Mouse (Mus musculus): ENCODE data around the gene Naxe. TPM values are rescaled to one million over a fixed set of nuclear protein-coding genes. Genes with fewer than 3 reads are reported as not detected.

The Naxe gene
- polyA plus RNA-seq, 1 experiment, result 69.0 TPM

DNA sequence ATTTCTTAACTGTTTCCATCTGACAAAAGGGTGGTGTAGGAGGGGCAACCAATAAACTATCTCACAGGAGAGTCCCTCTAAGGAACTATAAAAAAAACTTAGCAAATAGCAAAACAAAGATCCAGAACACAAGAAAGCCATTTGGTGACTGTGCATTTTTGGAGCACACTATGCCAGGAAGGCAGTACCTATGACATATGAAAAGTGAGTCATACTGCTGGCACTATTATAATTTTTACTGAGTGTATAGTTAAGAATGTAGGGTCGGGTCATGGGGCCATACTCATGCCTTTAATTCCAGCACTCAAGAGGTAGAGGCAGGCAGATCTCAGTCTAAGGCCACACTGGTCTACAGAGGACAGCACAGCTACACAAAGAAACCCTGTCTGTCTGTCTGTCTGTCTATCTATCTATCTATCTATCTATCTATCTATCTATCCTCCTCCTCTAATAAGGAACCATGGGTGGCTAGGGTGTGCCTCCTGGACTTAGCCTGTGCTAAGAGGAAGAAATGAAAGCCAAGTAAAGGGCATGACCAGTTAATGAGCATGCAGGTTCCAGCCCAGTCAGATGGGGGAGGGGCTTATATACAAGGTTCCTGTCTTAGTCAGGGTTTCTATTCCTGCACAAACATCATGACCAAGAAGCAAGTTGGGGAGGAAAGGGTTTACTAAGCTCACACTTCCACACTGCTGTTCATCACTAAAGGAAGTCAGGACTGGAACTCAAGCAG, 22.6 kb downstream of the Naxe start:
- 79% methylated on average over 1 of the region's 1 CpGs for WGBS
- no peak for DNase-seq
- H3K36me3 ChIP-seq (ENCODE audit: control insufficient read depth, insufficient read depth, low read length), result no peaks in the 10 kb centered on the region
- H3K27me3 ChIP-seq (ENCODE audit: control insufficient read depth, insufficient read depth, low read length), result peaks cover 3% of the 10 kb centered on the region; the same call in 1 of the 2 replicates
- no peak overlapping the region for H3K4me3 ChIP-seq (ENCODE audit: control insufficient read depth, insufficient read depth, low read length)
- H3K4me1 ChIP-seq (replicated peaks; ENCODE audit: control insufficient read depth, insufficient read depth, low read length), result no peaks in the 10 kb centered on the region
- no peak for TF ChIP-seq POLR2A (IDR thresholded peaks at IDR 0.05; ENCODE audit: control insufficient read depth, extremely low read depth, insufficient read depth, low read length, poor library complexity)
- no peak for TF ChIP-seq CTCF (IDR thresholded peaks at IDR 0.05; ENCODE audit: borderline replicate concordance, control insufficient read depth, extremely low read depth, insufficient read depth, low read length, poor library complexity)
- H3K27ac ChIP-seq (ENCODE audit: control insufficient read depth, insufficient read depth, low read length), result no peak overlapping the region

DNA sequence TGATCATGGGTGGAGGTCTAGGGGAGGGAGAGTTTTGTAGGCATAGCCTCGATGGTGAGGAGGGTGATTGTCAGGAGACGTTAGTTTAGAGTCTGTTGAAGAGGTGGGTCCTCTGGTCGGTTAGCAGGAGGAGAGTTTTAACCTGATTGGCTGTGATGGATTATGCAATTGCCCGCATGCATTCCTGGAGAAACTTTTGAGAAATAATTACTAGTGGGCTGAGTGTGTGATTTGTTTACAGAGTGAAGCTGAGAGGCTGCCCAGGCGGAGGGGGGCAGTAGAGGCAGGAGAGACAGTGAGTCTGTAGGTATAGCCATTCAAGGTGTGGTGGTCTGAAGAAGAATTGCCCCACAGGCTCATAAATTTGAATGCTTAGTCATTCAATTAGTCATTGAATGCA, 24.8 kb downstream of the Naxe start:
- WGBS, result 89% methylated on average over 5 of the region's 5 CpGs
- no peak overlapping the region for H3K4me3 ChIP-seq (ENCODE audit: control insufficient read depth, insufficient read depth, low read length)
- no peaks in the 10 kb centered on the region for H3K36me3 ChIP-seq (ENCODE audit: control insufficient read depth, insufficient read depth, low read length)
- H3K27me3 ChIP-seq (ENCODE audit: control insufficient read depth, insufficient read depth, low read length), result no peaks in the 10 kb centered on the region; the same call in 1 of the 2 replicates
- no peak for DNase-seq
- no peaks in the 10 kb centered on the region for H3K4me1 ChIP-seq (replicated peaks; ENCODE audit: control insufficient read depth, insufficient read depth, low read length)
- no peak overlapping the region for H3K27ac ChIP-seq (ENCODE audit: control insufficient read depth, insufficient read depth, low read length)
- TF ChIP-seq CTCF (IDR thresholded peaks at IDR 0.05; ENCODE audit: borderline replicate concordance, control insufficient read depth, extremely low read depth, insufficient read depth, low read length, poor library complexity), result no peak

DNA sequence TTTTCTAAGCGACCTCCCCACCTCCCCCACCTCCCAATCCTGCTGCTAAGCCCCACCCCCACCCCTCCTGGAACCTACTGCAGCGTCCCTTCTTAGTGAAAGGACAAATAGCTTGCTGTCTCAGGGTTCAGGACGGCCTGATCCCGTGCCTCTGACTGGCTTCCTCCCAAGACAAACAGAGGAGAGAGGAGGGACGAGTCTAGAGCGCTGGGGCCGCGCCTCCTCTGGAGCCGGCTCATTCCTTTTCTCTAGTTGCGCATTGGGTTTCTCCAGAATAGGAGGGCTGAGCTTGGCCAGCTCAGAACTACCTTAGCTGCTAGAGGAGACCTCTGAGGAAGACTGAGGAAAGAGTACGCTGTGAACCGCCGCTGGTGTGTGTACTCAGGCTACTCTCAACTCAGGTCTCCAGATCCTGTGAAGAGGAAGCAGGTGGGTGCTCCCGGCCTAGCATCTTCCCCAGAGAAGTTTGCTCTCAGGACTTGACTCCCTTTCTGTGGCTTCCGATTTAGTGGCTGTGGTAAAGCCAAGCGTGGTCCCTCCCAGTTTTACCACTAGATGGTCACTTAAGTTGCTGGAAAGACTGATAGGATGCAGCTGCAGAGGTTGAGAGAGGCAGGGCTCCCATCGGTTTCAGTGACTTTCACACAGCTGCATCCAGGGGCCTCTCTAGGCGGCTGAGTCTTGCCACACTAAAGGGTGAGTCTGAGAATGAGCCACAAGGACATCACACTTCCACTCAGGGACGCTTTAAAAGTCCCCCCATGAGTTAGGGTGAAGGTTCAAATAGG, 27.5 kb downstream of the Naxe start:
- H3K36me3 ChIP-seq (ENCODE audit: control insufficient read depth, insufficient read depth, low read length), result no peaks in the 10 kb centered on the region
- no peak overlapping the region for H3K27ac ChIP-seq (ENCODE audit: control insufficient read depth, insufficient read depth, low read length)
- no peaks in the 10 kb centered on the region; the same call in 1 of the 2 replicates for H3K27me3 ChIP-seq (ENCODE audit: control insufficient read depth, insufficient read depth, low read length)
- TF ChIP-seq POLR2A (IDR thresholded peaks at IDR 0.05; ENCODE audit: control insufficient read depth, extremely low read depth, insufficient read depth, low read length, poor library complexity), result no peak
- no peak for TF ChIP-seq CTCF (IDR thresholded peaks at IDR 0.05; ENCODE audit: borderline replicate concordance, control insufficient read depth, extremely low read depth, insufficient read depth, low read length, poor library complexity)
- DNase-seq, result no peak
- H3K4me1 ChIP-seq (replicated peaks; ENCODE audit: control insufficient read depth, insufficient read depth, low read length), result no peaks in the 10 kb centered on the region
- no peak overlapping the region for H3K4me3 ChIP-seq (ENCODE audit: control insufficient read depth, insufficient read depth, low read length)
- WGBS, result 20% methylated on average over 19 of the region's 19 CpGs

DNA sequence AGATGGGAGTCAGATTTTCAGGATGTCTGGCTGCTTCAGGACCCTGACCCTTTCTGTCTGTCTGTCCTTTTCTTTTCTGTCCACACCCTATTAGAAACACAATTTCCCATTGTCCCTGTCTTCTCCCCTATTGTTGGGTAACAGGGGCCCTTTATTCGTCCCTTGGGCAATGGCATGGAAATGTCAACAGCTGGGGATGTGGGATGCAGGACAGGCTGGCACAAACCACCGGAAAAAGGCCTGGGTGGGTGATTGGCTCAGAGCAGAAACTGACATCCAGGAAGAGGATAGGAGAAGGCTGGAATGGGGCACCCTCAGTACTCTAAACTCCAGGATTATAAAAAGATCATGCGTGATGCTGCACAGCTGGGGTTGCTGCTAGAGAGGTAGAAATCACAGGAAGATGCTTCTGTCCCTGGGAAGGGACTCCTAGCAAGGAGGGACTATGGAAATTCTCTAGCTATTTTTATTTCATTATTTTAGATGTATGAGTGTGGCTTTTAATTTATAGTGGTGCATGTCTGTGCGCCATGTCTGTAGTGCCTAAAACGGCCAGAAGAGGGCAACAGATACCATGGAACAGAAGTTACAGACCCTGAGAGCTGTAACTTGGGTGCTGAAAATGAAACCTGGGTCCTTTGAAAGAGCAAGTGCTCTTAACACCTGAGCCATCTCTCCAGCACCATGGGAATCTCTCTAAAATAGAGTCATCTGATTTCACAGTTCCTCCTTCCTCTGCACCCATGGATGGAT, 30.7 kb downstream of the Naxe start, which contains the start of gene Hapln2:
Gene Hapln2 (minus strand): TSS at position 150 of the 753 bp plus-strand sequence.
- no peak for TF ChIP-seq CTCF (IDR thresholded peaks at IDR 0.05; ENCODE audit: borderline replicate concordance, control insufficient read depth, extremely low read depth, insufficient read depth, low read length, poor library complexity)
- no peak for TF ChIP-seq POLR2A (IDR thresholded peaks at IDR 0.05; ENCODE audit: control insufficient read depth, extremely low read depth, insufficient read depth, low read length, poor library complexity)
- DNase-seq, result peak; percentile 10
- H3K36me3 ChIP-seq (ENCODE audit: control insufficient read depth, insufficient read depth, low read length), result no peaks in the 10 kb centered on the region
- 66% methylated on average over 5 of the region's 5 CpGs for WGBS
- H3K4me3 ChIP-seq (ENCODE audit: control insufficient read depth, insufficient read depth, low read length), result no peak within 1 kb of the TSS
- H3K27me3 ChIP-seq (ENCODE audit: control insufficient read depth, insufficient read depth, low read length), result peaks cover 18% of the 10 kb centered on the region
- H3K4me1 ChIP-seq (replicated peaks; ENCODE audit: control insufficient read depth, insufficient read depth, low read length), result peaks cover 1% of the 10 kb centered on the region; the same call in 1 of the 2 replicates
- H3K27ac ChIP-seq (ENCODE audit: control insufficient read depth, insufficient read depth, low read length), result no peak within 1 kb of the TSS

DNA sequence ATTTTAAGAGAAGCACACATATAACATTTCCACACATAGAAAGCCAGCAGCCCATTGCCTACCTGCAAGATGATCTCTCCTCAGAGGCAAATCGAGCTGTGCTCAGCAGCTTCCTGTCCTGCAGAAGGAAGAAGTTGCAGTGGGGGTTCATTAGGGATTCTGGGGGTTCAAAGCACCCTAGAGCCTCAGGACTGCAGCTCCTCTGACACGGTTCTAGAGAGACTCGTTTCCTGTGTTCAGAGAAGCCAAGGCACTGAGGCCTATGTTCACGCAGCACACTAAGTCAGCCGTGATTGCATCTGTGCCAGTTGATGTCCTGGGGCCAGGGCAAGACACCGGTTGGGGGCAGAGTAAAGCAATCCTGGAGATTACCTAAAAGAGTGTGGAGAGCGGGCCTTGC, 31.5 kb downstream of the Naxe start:
- TF ChIP-seq CTCF (IDR thresholded peaks at IDR 0.05; ENCODE audit: borderline replicate concordance, control insufficient read depth, extremely low read depth, insufficient read depth, low read length, poor library complexity) (no peak), POLR2A (IDR thresholded peaks at IDR 0.05; ENCODE audit: control insufficient read depth, extremely low read depth, insufficient read depth, low read length, poor library complexity) (no peak)
- Histone ChIP-seq H3K36me3 (ENCODE audit: control insufficient read depth, insufficient read depth, low read length) (no peaks in the 10 kb centered on the region), H3K4me1 (replicated peaks; ENCODE audit: control insufficient read depth, insufficient read depth, low read length) (peaks cover 5% of the 10 kb centered on the region; the same call in 1 of the 2 replicates), H3K27me3 (ENCODE audit: control insufficient read depth, insufficient read depth, low read length) (peaks cover 22% of the 10 kb centered on the region), H3K4me3 (ENCODE audit: control insufficient read depth, insufficient read depth, low read length) (no peak overlapping the region), H3K27ac (ENCODE audit: control insufficient read depth, insufficient read depth, low read length) (no peak overlapping the region)
- WGBS, result 56% methylated on average over 7 of the region's 7 CpGs
- DNase-seq, result no peak
